Mouse (Mus musculus) lung, postnatal 25 days (tissue): ENCODE data around the gene Cd52.
"Not testable (repeated sequence)": the region's sequence is repeated elsewhere in the genome, so short reads cannot be mapped to it uniquely, and the experiment has no call there.

Experiments used
- DNase-seq: peaks from one replicate; pipeline ENCODE4 v3.0.0; 2022; ENCODE audit warnings: low spot score

Gene Cd52

GRCm38 (mm10) chr4:134094923-134095547 is at the start of gene Cd52:
TSS of gene Cd52 (minus strand) at chr4:134095082.
- peak; percentile 77 for DNase-seq

DNA sequence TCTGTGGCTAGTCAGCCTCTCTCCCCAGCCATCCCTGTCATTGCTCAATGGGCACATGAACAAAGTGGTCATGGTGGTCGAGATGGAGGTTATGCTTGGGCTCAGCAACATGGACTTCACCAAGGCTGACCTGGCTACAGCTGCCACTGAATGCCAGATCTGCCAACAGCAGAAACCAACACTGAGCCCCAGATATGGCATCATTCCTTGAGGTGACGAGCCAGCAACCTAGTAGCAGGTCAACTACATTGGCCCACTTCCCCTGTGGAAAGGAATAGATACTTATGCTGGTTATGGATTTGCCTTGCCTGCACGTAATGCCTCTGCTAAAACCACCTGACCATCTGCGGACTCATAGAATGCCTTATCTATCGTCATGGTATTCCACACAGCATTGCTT is 49.4 kb upstream of the Cd52 start:
- not testable (repeated sequence) for DNase-seq

GRCm38 (mm10) chr4:134138857-134139256 is 44.0 kb upstream of the Cd52 start:
- no peak for DNase-seq

DNA sequence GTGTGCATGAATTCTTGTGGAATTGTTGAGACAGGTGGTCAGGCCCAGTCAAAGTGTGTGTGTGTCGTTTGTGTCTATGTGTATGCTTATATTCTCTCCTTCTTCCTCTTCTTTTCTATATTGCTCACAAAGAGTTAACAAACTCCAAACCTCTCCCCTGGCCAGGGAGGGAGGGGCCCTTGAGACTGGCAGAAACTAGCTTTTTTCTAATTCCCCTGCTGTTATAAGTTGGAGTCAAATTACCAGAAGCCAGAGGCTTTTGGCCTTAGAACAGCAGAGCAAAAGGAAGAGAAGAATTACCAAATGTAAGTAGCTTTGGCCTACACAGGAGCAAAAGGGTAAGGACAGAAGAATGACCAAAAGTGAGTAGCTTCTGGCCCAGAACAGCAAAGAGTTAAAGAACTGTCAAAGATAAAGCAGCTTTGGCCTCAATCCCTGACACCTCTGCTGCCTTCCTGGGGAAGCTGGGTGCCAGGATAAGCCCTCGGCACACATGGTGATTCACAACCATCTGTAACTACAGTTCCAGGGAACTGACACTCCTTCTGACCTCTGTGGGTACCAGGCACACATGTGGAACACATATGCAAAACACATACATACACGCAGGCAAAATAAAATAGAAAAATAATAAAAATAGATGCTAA is 41.5 kb upstream of the Cd52 start:
- DNase-seq, result no peak

DNA sequence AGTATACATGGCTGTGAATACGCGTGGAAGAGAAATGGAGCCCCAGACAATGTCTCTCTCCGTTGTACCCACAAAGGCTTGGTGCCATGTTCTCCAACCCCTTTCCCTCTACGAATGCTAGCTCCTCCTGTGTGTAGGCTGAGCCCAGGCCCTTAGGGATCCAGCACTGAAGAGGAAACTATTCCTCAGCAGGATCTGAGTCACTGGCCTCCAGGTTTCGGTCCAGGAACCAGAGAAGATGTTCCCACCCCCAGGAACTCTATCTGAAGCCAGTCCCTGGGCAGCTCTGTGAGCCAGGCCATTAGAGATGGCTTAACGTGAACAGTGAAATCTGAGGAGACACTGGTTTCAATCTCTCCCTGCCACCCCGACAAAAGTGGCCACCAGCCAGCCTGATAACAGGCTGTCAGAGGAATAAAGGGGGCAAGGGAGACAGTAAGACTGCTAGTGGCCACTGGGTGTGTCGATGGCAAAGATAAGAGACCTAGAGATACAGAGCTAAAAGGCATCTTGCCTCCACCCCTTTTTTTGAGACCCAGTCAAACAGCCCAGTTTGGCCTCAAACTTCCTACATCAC is 37.7 kb upstream of the Cd52 start:
- no peak for DNase-seq

GRCm38 (mm10) chr4:134132117-134132516 is 37.2 kb upstream of the Cd52 start:
- DNase-seq, result no peak

DNA sequence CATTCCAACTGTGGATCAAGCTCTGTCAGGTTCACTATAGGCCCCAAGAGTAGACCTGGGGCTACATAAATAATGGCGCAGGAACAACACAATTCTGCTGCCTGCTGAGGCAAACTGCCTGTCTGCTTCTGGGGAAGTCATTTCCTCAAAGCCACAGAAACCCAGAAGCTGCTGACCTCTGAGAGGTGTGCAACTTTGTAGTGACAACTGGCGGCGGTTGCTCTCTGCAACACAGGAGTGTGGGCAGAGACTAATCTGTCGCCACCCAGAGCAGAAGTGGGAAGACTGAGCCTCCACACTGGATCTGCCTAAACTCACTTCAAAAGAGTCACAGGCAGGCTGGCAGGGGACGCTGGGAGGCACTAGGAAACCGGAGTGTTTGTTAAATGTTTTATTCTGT is 34.6 kb upstream of the Cd52 start:
- peak; percentile 50 for DNase-seq

GRCm38 (mm10) chr4:134128983-134129362 is 34.1 kb upstream of the Cd52 start:
- DNase-seq, result no peak

DNA sequence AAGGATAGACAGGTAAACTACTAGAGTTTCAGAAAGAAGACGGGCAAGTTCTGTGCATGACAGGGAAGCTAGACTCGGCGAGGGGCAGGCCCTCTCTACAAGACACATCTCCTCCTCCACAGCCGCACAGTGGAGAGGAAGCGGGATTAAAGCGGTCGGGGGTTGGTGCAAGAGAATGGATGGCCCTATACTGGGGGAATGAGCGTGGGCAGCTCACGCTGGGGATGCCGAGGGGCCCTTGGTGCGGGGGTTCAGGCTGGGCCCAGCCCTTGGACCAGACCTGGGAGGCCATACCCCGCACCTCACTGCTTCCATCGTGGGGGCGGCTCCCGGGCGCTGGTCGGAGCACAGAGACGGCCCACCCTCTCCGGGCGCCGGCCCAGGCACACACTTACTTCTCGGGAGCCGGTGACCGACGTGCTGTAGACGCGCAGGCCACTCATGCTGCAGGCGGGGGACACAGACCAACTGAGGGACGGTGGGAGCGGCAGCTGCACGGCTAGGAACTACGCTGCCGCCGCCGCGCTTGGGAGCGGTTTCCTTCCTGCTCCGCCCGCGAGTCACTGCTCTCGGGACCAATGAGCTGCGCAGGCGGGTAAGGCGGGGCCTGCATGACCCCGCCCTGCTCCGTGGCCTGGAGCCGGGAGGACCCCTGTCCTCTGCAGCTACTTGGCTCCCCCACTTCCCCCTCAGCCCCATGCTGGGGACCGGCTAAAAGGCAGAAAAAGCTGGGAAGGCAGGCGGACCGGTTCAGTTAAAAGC is 33.5 kb upstream of the Cd52 start, which contains the start of gene Sh3bgrl3:
TSS of gene Sh3bgrl3 (minus strand) at position 569 of the 762 bp plus-strand sequence.
- DNase-seq, result peak; percentile 92

- DNase-seq, result no peak
Observed at GRCm38 (mm10) chr4:134127793-134128192, 32.9 kb upstream of the Cd52 start.

- DNase-seq, result no peak
Observed at GRCm38 (mm10) chr4:134127121-134127455, 32.2 kb upstream of the Cd52 start.

DNA sequence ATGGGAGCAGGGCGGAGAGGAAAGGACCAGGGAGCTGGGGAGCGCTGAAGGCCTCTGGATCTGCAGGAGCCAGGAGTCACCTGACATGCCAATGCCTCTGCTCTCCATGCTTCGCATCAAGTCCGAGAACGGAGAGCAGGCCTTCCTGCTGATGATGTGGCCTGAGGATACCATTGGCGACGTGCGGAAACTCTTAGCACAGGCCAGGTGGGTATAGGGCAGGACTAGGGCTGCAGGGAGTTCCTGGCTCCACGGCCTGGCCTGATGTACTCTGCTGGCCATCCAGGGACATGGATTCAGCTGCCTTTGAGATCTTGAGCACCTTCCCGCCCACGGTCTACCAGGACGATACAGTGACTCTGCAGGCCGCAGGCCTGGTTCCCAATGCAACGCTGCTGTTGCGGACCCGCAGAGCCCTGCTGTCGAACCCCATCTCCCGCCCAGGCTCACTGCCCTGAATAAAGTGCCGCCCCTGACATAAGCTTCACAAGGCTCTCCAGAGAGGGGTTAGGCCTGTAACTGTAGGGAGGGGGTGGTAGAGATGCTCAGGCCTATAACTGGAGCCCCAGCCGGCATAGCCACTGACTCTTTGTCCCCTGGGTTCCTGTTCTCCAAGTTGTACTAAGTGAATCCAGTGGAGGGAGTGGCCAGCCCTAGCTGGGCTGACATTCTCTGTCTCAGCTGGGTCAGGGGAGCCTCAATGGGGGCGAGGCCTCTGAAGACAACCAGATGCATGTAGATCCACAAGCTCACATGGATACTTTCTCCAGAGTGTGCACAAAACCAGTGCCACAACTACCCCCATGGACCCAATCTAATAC is 31.6 kb upstream of the Cd52 start:
- no peak for DNase-seq

DNA sequence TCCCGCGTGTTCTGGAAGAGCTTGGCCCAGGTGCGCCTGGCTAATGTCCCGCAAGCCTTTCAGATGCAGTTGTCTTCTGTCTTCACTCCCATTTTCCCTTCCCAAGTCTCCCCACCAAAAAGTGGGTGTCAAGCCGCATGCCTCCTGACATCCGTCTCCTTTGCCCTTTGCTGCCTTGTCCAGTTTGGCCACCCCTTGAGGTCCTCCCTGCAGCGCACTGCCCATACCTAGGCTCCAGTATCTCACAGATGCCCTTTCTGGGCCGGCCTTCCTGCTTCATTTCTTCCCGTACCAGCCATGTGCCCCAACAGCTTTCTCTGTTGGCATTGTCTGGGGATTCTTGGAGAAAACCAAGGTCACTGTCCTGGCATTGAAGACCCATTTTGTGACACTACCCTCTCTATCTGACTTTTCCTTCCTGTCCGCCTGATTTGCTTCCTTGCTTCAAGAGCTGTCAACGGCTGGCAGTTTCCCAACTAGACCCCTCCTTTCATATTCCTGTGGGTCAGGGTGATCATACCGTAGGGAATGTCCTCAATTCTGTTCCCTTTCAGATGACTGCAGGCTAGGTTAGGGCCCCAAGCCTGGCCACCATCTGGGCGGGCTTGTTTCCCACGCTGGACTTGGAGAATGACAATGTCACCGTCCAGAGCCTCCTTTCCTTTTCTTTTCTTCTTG is 30.6 kb upstream of the Cd52 start:
- DNase-seq, result no peak

GRCm38 (mm10) chr4:134123680-134124551 is 29.0 kb upstream of the Cd52 start:
- DNase-seq, result peak; percentile 42

DNA sequence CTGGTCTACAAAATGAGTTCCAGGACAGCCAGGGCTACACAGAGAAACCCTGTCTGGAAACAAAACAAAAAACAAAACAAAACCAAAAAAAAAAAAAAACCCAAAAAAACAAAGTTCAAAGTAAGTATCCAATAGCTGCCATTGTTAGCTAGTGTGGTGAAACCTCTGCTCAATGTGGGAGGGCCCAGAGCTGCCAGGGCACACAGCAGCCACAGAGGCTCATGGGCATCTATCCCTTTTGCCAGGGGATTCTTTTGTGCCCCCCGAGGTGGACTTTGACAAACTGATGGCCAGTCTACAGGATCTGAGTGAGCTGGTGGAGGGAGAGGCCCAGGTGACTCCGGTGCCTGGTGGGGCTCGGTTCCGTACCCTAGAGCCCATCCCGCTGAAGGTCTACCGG is 28.3 kb upstream of the Cd52 start:
- DNase-seq, result no peak

DNA sequence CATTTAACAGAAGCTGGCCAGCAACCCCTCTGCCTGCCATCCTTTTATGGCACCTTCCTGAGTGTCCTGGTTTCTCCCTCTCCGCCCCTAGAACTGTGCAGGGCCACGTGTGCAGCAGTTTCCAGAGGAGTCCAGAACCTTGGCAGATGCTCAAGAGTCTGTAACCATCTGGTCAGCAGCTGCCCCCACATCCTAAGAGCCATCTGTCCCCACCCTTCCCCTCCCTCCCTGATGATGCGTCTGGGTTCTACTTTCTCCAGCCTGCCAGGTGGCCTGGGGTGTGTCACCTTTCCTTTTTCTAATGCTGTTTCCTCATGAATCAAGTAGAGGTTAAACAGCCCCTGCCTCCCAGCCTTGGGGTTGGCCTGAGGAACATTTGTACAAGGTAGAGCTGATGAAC is 27.4 kb upstream of the Cd52 start:
- DNase-seq, result no peak

DNA sequence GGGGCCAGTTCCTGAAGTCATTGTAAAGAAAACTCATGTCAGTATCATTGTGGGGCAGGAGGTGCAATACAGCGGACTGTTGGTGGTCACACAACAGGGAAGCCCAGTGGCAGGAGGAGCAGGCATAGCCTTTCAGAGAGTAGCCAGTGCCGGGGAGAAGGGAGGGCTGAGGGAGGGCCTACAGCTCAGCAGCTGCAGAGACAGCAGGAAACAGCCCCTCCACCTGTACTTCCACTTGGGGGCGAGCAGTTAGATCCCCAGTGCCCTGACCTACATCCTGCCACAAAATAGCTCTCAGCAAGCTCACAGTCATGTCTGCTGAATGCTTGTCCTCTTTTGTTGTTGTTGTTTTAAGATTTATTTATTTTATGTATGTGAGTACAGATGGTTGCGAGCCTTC is 26.7 kb upstream of the Cd52 start:
- no peak for DNase-seq

DNA sequence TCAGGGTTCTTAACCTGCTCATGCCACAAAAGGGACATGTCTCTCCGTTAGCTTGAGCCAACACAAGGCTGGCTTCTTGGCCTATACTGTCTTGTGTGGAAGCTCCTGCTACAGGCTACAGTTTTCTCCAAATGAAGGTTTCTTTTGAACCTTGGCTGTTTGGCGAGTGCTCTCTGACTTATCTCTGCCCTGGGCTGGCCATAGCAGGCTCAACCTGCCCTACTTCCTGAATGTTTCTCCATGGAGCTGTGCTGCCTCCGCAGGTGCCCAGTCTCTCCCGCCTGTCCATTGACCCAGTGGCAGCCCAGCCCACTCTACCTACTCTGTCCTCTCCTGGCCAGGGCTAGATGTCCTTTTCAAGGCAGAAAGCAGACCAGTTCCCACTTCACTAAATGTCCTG is 26.0 kb upstream of the Cd52 start:
- no peak for DNase-seq

DNA sequence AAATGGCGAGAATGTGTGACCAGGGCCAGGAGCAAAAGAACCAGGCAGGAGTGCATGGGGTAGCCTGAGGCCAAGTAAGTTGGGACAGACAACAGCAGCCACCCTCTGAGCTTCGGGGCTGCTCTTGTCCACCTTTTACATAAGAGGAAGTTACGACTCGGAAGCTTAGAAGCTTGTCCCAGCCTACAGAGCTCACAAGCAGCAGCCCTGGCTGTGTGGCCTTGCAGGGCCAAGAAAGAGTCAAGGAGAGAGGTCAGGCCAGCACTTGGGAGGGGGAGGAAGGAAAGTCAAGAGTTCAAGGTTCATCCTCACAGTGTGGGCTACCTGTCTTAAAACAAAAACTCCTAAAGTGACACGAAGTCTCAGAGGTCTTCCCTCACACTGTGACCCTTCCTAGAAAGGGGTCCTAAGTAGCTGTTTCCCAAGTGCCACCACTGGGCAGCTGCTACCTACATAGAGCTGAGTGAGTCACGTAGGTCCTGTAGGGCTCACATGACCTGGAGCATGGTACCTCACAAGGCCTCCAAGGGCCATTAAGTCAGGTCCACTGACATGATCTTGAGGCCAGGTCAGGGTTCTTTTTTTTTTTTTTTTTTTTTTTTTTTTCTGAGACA is 25.4 kb upstream of the Cd52 start:
- no peak for DNase-seq

DNA sequence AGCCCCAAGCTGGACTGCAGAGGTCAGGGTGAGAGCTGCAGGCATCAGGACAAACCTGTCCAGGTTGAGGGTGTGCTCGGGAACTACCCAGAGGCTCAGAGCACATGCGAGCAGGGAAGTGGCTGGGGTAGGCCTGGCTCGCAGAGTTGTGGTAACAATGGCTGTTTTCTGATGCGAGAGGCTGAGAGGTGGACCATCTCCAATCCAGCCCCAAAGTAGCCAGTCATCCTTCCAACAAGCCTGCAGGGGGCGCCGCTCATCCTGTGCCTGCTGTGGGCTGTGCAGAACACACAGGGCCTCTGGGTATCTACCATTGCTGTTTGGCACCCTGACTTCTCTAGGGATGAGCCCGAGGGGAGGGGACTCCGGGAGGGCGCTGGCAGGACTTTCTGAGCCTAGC is 24.8 kb upstream of the Cd52 start:
- no peak for DNase-seq
